Mouse (Mus musculus): ENCODE data around the gene Bcat2. TPM values are rescaled to one million over a fixed set of nuclear protein-coding genes. Genes with fewer than 3 reads are reported as not detected.

The Bcat2 gene
- polyA plus RNA-seq (2012) = 58.9 and 61.2 TPM in 2 replicates

DNA sequence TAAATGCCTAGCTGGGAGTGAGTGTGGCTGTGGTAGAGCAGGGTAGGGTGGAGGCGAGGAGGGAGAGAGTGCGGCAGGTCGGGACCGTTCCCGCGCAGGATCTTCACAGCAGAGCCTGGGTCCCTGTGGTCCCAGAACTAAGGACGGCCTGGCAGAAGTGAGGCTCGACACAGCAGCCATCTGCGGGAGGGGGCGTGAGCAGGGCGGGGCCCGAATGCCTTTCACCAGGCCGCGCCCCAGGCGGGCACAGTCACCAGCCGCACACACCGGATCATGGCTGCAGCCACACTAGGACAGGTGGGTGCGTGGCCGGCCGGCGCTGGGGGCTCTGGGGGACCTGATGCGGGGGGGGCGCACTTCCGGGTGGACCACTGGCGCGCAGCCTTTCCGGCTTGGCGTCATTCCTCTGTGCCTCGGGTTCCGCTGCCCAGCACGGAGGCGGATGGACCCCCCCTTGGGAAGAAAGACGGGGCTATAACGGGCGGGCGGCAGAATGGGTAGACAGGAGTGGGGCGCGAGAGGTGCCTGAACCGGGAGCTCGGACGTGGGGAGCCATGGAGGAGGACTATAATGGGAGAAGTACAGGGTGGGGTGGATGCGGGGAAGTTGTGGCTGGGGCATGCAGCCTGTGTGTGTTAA is at the start of gene Bcat2:
Gene Bcat2, plus strand, starts transcription at position 51 of the 639 bp plus-strand sequence.

DNA sequence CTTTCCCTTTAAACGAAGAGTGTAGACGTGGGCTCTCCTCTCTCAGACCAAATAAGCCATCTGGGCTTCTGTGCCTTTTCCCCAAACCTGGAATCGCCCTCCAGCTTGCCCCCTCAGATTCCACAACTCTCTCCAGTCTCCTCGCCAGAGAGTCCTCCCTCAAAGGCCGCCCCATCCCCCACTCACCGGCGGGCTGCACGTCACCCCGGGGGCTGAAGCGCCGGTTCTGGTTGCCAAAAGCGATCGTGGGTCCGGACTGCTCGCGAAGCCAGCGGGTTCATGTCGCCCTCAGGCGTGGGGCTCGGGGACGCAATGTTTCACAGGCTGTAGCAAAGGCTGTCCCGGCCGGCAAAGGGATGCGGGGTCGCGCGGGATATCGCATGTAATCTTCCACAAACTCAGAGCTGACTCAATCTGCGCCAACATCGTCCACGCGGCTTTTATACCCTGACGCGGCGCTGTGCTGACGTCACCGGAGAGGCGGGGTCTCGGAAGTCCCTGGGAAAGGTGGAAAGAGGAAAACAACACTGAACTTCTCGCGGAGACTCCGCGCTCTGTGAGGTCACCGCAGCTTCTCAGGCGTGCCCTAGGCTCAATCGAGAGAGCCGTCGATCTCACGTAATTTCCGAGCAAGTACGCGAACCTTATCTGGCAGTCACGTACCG is 44.0 kb upstream of the Bcat2 start, which contains the start of the genes Ppp1r15a and Plekha4:
Gene Ppp1r15a, minus strand, starts transcription at position 460 of the 665 bp plus-strand sequence.
Gene Plekha4, plus strand, starts transcription at position 522 of the 665 bp plus-strand sequence.

DNA sequence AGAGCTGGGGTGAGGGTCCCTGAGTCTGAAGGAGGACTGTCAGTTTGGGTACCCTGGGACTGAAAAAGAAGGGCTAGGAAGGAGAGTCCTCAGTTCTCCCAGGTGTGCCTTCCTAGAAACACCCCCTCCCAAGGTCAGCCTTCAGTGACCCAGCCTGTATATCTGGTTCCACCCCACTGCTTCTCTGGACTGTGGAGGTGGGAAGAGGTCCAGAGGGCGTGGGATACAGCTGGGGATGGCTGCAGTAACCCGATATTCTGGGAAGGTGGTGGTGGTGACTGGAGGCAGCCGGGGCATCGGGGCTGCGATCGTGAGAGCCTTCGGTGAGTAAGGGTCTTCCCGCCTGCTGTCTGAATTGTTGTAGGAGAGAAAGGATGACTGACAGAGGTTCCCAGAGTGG is 15.2 kb upstream of the Bcat2 start, which contains the start of gene Hsd17b14:
Gene Hsd17b14, plus strand, starts transcription at position 150 of the 400 bp plus-strand sequence.

DNA sequence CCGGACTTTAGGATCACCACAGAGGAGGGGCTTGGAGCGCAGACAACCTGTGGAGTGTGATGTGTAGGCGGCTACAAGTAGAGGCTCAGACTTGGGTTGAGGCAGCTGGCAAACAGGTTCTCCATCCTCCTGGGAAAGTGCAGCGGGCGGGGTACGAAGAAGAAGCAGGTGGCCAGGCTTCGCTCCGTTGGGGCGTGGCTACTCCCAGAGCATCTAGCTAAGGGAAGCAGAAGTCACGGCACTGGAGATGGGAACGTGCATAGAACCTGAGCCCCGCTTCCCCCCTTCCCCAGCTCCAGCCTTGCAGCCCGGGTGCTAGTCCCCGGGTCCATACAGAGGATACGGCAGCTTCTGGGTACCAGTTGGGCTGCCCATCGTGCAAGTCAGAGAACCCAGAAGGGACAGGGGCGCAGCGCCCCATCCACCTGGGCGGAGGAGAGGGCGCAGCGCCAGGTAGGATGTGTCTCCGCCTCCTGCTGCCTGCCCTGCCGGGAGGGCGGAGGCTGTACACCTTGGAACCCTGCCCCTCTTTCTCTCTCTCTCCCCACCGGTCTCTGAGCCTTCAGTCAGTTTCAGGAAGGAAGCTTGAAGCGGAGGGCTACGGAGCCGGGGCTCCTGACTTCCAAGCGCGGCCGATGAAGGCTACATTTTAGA is 47.2 kb downstream of the Bcat2 start, which contains the start of gene Fut1:
Gene Fut1, plus strand, starts transcription at position 248 of the 654 bp plus-strand sequence.

DNA sequence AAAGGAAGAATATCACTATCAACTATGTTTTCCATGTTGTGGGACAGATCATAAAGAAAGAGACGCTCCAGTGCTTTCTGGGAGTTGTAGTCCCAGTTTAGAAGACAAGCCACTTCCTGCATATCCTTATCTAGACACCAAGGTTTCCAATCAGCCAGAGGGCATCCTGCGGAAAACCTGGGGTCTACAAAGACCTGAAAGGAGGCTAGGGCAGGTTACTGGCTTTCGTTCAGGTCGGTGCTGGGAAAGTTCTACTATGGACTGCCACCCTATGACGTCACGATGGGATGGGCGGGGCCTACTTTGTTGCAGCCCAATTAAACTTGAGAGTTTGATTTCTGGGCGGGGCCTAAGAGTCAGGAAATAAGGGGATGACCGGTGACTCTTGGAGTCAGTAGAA is 51.5 kb downstream of the Bcat2 start, which contains the start of gene Izumo1:
Gene Izumo1, plus strand, starts transcription at position 369 of the 400 bp plus-strand sequence.

DNA sequence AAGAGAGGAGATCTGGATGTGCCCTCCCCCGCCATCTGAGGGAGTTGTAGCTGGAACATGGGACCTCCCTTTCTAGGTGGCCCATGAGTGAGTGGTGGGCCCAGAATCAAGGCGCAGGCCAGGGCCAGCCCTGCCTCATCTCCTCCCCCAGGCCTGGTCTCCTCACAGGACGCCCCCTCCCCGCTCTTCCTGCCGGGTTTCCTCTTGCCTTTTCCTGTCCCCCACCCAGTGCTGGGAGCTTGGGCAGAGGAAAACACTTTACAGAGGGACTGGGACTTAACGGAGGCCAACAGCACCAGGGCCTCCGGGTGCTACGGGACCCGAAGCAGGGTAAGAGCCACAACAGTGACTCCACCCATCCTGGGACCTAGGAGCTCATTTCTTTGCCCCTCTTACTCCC is 57.3 kb downstream of the Bcat2 start, which contains the start of gene Rasip1:
Gene Rasip1, plus strand, starts transcription at position 228 of the 400 bp plus-strand sequence.

Other genes starting within 250 kb of the Bcat2 start
- gene Trpm4, start 236.4 kb upstream of the Bcat2 start, polyA plus RNA-seq (2012) = 3.3 and 5.4 TPM in 2 replicates
- gene Hrc, start 234.9 kb upstream of the Bcat2 start, polyA plus RNA-seq (2012) = not detected in 2 replicates
- 0.56 TPM in 2 replicates for gene Ppfia3, start 203.1 kb upstream of the Bcat2 start, polyA plus RNA-seq (2012)
- gene Lin7b, start 199.6 kb upstream of the Bcat2 start, polyA plus RNA-seq (2012) = 2.3 and 2.6 TPM in 2 replicates
- 920 and 1,244 TPM in 2 replicates for gene Snrnp70, start 174.4 kb upstream of the Bcat2 start, polyA plus RNA-seq (2012)
- 0.04 and 0.28 TPM in 2 replicates for gene Kcna7, start 164.5 kb upstream of the Bcat2 start, polyA plus RNA-seq (2012)
- gene Ntf5, start 156.5 kb upstream of the Bcat2 start, polyA plus RNA-seq (2012) = 0.04 TPM in 1 of 2 replicates, not detected in the other
- gene Lhb, start 149.3 kb upstream of the Bcat2 start, polyA plus RNA-seq (2012) = 0.11 TPM in 1 of 2 replicates, not detected in the other
- gene Gys1, start 135.3 kb upstream of the Bcat2 start, polyA plus RNA-seq (2012) = 28.3 and 36.5 TPM in 2 replicates
- gene Ruvbl2, start 132.1 kb upstream of the Bcat2 start, polyA plus RNA-seq (2012) = 407 and 425 TPM in 2 replicates
- gene Ftl1, start 110.3 kb upstream of the Bcat2 start, polyA plus RNA-seq (2012) = 3,550 and 4,748 TPM in 2 replicates
- gene Bax, start 103.3 kb upstream of the Bcat2 start, polyA plus RNA-seq (2012) = 188 and 194 TPM in 2 replicates
- gene Tulp2, start 88.3 kb upstream of the Bcat2 start, polyA plus RNA-seq (2012) = 0.05 TPM in 1 of 2 replicates, not detected in the other
- gene Gm45808, start 83.3 kb upstream of the Bcat2 start, polyA plus RNA-seq (2012) = not detected in 2 replicates
- gene Dhdh, start 81.3 kb upstream of the Bcat2 start, polyA plus RNA-seq (2012) = 4.6 TPM in 2 replicates
- 728 and 929 TPM in 2 replicates for gene Nucb1, start 59.7 kb upstream of the Bcat2 start, polyA plus RNA-seq (2012)
- 397 and 438 TPM in 2 replicates for gene Ppp1r15a, start 43.9 kb upstream of the Bcat2 start, polyA plus RNA-seq (2012)
- 0.93 and 1.1 TPM in 2 replicates for gene Plekha4, start 43.8 kb upstream of the Bcat2 start, polyA plus RNA-seq (2012)
- 2.8 and 3.1 TPM in 2 replicates for gene Hsd17b14, start 15.3 kb upstream of the Bcat2 start, polyA plus RNA-seq (2012)
- gene Fgf21, start 45.3 kb downstream of the Bcat2 start, polyA plus RNA-seq (2012) = not detected in 2 replicates
- gene Fut1, start 47.1 kb downstream of the Bcat2 start, polyA plus RNA-seq (2012) = not detected in 2 replicates
- 0.14 and 0.18 TPM in 2 replicates for gene Izumo1, start 51.7 kb downstream of the Bcat2 start, polyA plus RNA-seq (2012)
- gene Rasip1, start 57.3 kb downstream of the Bcat2 start, polyA plus RNA-seq (2012) = 0.60 and 0.75 TPM in 2 replicates
- gene Mamstr, start 69.8 kb downstream of the Bcat2 start, polyA plus RNA-seq (2012) = 0.30 TPM in 1 of 2 replicates, not detected in the other
- gene Fut2, start 96.2 kb downstream of the Bcat2 start, polyA plus RNA-seq (2012) = 0.10 TPM in 1 of 2 replicates, not detected in the other
- 0.04 TPM in 1 of 2 replicates, not detected in the other for gene Ntn5, start 113.9 kb downstream of the Bcat2 start, polyA plus RNA-seq (2012)
- gene Sec1, start 124.2 kb downstream of the Bcat2 start, polyA plus RNA-seq (2012) = 0.04 TPM in 1 of 2 replicates, not detected in the other
- gene Car11, start 129.7 kb downstream of the Bcat2 start, polyA plus RNA-seq (2012) = 0.31 TPM in 1 of 2 replicates, not detected in the other
- gene Dbp, start 134.9 kb downstream of the Bcat2 start, polyA plus RNA-seq (2012) = 13.7 and 15.4 TPM in 2 replicates
- gene Rpl18, start 145.3 kb downstream of the Bcat2 start, polyA plus RNA-seq (2012) = 13,154 and 13,434 TPM in 2 replicates
- 95.0 and 123 TPM in 2 replicates for gene Sphk2, start 147.8 kb downstream of the Bcat2 start, polyA plus RNA-seq (2012)
- 1.4 and 2.6 TPM in 2 replicates for gene Fam83e, start 151.1 kb downstream of the Bcat2 start, polyA plus RNA-seq (2012)
- gene Spaca4, start 155.7 kb downstream of the Bcat2 start, polyA plus RNA-seq (2012) = not detected in 2 replicates
- gene Lmtk3, start 213.6 kb downstream of the Bcat2 start, polyA plus RNA-seq (2012) = 0.56 and 0.70 TPM in 2 replicates
- gene Sult2b1, start 214.5 kb downstream of the Bcat2 start, polyA plus RNA-seq (2012) = 1.0 and 2.5 TPM in 2 replicates
- gene Cyth2, start 244.4 kb downstream of the Bcat2 start, polyA plus RNA-seq (2012) = 173 and 197 TPM in 2 replicates